Comparison of ENCODE assay signal across 17 mouse cellular contexts in the genomic region with DNA sequence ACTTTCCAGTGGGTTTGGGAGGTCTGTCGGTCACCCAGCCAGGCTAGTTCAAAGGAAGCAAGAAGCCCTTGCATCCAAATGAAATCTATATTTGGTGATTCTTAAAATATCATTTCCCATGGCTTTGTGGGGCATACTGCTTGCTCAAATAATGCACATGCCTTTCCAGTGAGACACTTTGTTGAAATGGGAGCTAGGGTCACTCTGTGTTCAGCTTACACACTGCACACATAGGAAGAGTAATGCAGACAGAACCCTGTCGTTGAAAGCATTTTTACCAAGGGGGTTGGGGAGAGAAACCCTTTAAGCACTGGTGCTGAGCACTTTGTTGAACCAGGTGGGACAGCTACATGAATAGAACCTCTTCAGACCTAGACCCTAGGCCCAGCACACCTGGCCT. TPM values are rescaled to one million over a fixed set of nuclear protein-coding genes. Genes with fewer than 3 reads are reported as not detected.
A peak's percentile ranks its signal among the peaks of the same experiment; 100 is the strongest.
DNase-seq lines count a peak whose midpoint lies in the region; ATAC-seq and TF ChIP-seq lines count a peak whose summit lies in the region.
"Had no signal": no experiment of that assay in that cellular context is flagged by ENCODE, and none has a peak within 500 bp of the region (broad histone marks: within the 10 kb centered on the region; RNA-seq: fewer than 3 reads in every experiment).

No protein-coding gene starts in this region.

- H3K4me2 ChIP-seq in heart, embryonic 11.5 days = no peak overlapping the region
- no peak overlapping the region for H3K4me2 ChIP-seq in intestine, embryonic 16.5 days (ENCODE audit: low read depth, low read length)
- no peak overlapping the region for H3K4me2 ChIP-seq in intestine, embryonic 15.5 days (replicated peaks)
- peak overlapping the region; percentile 36 for H3K4me2 ChIP-seq in midbrain, embryonic 14.5 days (ENCODE audit: low read length)
- H3K4me2 ChIP-seq: liver, embryonic 12.5 days had no signal

- intact Hi-C loops in heart, postnatal 14 days (cut with DNase I) = no loop called here

- H3K9me3 ChIP-seq in heart, embryonic 11.5 days (replicated peaks; ENCODE audit: control insufficient read depth, low read length) = no peaks in the 10 kb centered on the region
- H3K9me3 ChIP-seq in intestine, embryonic 16.5 days (ENCODE audit: control insufficient read depth, low read length) = no peaks in the 10 kb centered on the region
- no peaks in the 10 kb centered on the region for H3K9me3 ChIP-seq in intestine, embryonic 15.5 days
- H3K9me3 ChIP-seq in midbrain, embryonic 14.5 days (ENCODE audit: control insufficient read depth, low read length) = no peaks in the 10 kb centered on the region
- H3K9me3 ChIP-seq: liver, embryonic 12.5 days; neural tube, embryonic 15.5 days had no signal

- no peaks in the 10 kb centered on the region for H3K36me3 ChIP-seq in heart, embryonic 11.5 days (ENCODE audit: control insufficient read depth, insufficient read depth, low read length)
- H3K36me3 ChIP-seq in intestine, embryonic 16.5 days (ENCODE audit: control insufficient read depth, insufficient read depth, low read length) = no peaks in the 10 kb centered on the region
- no peaks in the 10 kb centered on the region for H3K36me3 ChIP-seq in intestine, embryonic 15.5 days
- no peaks in the 10 kb centered on the region for H3K36me3 ChIP-seq in midbrain, embryonic 14.5 days (ENCODE audit: control insufficient read depth, insufficient read depth, low read length)
- H3K36me3 ChIP-seq: liver, embryonic 12.5 days; neural tube, embryonic 15.5 days had no signal

- H3K4me1 ChIP-seq in heart, embryonic 11.5 days (ENCODE audit: control insufficient read depth, insufficient read depth, low read length) = no peaks in the 10 kb centered on the region
- peaks cover 7% of the 10 kb centered on the region for H3K4me1 ChIP-seq in intestine, embryonic 16.5 days (ENCODE audit: control insufficient read depth, insufficient read depth, low read length)
- peaks cover 2% of the 10 kb centered on the region; the same call in 1 of the 2 replicates for H3K4me1 ChIP-seq in intestine, embryonic 15.5 days (replicated peaks)
- H3K4me1 ChIP-seq in embryonic fibroblast, embryonic 13.5 days (ENCODE audit: control insufficient read depth, insufficient read depth, low read length) = peaks cover 16% of the 10 kb centered on the region
- H3K4me1 ChIP-seq in midbrain, embryonic 14.5 days (ENCODE audit: control insufficient read depth, insufficient read depth, low read length) = peaks cover 41% of the 10 kb centered on the region
- H3K4me1 ChIP-seq: liver, embryonic 12.5 days had no signal

- no peak for TF ChIP-seq POLR2A in embryonic fibroblast, embryonic 13.5 days (IDR thresholded peaks at IDR 0.05; ENCODE audit: low read depth, low read length)

- no peak overlapping the region for H3K4me3 ChIP-seq in heart, embryonic 11.5 days (ENCODE audit: low read depth, low read length)
- H3K4me3 ChIP-seq in intestine, embryonic 16.5 days (ENCODE audit: low read length) = no peak overlapping the region
- no peak overlapping the region for H3K4me3 ChIP-seq in intestine, embryonic 15.5 days (replicated peaks)
- H3K4me3 ChIP-seq in embryonic fibroblast, embryonic 13.5 days (ENCODE audit: insufficient read depth, low read length) = no peak overlapping the region
- H3K4me3 ChIP-seq in midbrain, embryonic 14.5 days (replicated peaks; ENCODE audit: low read depth, low read length) = no peak overlapping the region
- H3K4me3 ChIP-seq: liver, embryonic 12.5 days; neural tube, embryonic 15.5 days had no signal

- ATAC-seq in heart, embryonic 11.5 days (replicated peaks; ENCODE audit: insufficient number of reproducible peaks, low FRiP score, low TSS enrichment) = 0 out of 2 replicates have a peak, but pooled peaks have one; percentile 26
- ATAC-seq in intestine, embryonic 16.5 days = 0 out of 2 replicates have a peak, but pooled peaks have one; percentile 21
- no peak for ATAC-seq in intestine, embryonic 15.5 days
- ATAC-seq in midbrain, embryonic 14.5 days (ENCODE audit: low FRiP score, low TSS enrichment) = no peak
- ATAC-seq: inflammation-experienced regulatory T-cells, adult 6 months; liver, embryonic 12.5 days had no signal

- H3K27me3 ChIP-seq in heart, embryonic 11.5 days (ENCODE audit: control insufficient read depth, insufficient read depth, low read length) = no peaks in the 10 kb centered on the region
- H3K27me3 ChIP-seq in intestine, embryonic 16.5 days (replicated peaks; ENCODE audit: control insufficient read depth, insufficient read depth, low read length) = no peaks in the 10 kb centered on the region
- no peaks in the 10 kb centered on the region for H3K27me3 ChIP-seq in intestine, embryonic 15.5 days (replicated peaks)
- no peaks in the 10 kb centered on the region for H3K27me3 ChIP-seq in midbrain, embryonic 14.5 days (ENCODE audit: control insufficient read depth, insufficient read depth, low read length)
- H3K27me3 ChIP-seq: liver, embryonic 12.5 days; neural tube, embryonic 15.5 days had no signal

- 42% methylated on average over 2 of the region's 2 CpGs for WGBS in heart, embryonic 11.5 days (ENCODE audit: insufficient replicate concordance)
- 28% methylated on average over 2 of the region's 2 CpGs for WGBS in intestine, embryonic 16.5 days
- WGBS in intestine, embryonic 15.5 days = 27% methylated on average over 2 of the region's 2 CpGs
- WGBS in midbrain, embryonic 14.5 days = 21% methylated on average over 2 of the region's 2 CpGs

- no peak overlapping the region for H3K27ac ChIP-seq in heart, embryonic 11.5 days (ENCODE audit: low read depth, low read length)
- H3K27ac ChIP-seq in intestine, embryonic 16.5 days (ENCODE audit: low read length) = peak overlapping the region; percentile 13; the same call in 1 of the 2 replicates
- H3K27ac ChIP-seq in intestine, embryonic 15.5 days = no peak overlapping the region
- peak overlapping the region; percentile 23; the same call in 1 of the 2 replicates for H3K27ac ChIP-seq in embryonic fibroblast, embryonic 13.5 days (ENCODE audit: insufficient read depth, low read length)
- peak overlapping the region; percentile 77 for H3K27ac ChIP-seq in midbrain, embryonic 14.5 days (replicated peaks; ENCODE audit: low read depth, low read length)
- H3K27ac ChIP-seq: liver, embryonic 12.5 days; neural tube, embryonic 15.5 days had no signal

- no peak overlapping the region for H3K9ac ChIP-seq in heart, embryonic 11.5 days (ENCODE audit: low read depth, low read length)
- no peak overlapping the region for H3K9ac ChIP-seq in intestine, embryonic 16.5 days (ENCODE audit: low read depth, low read length)
- no peak overlapping the region for H3K9ac ChIP-seq in intestine, embryonic 15.5 days
- no peak overlapping the region for H3K9ac ChIP-seq in midbrain, embryonic 14.5 days (replicated peaks; ENCODE audit: low read length)
- H3K9ac ChIP-seq: liver, embryonic 12.5 days; neural tube, embryonic 15.5 days had no signal

- DNase-seq in heart, postnatal 14 days = no peak
- no peak for DNase-seq in midbrain, embryonic 14.5 days
- DNase-seq in adrenal gland, postnatal 14 days = no peak
- DNase-seq: adrenal gland, postnatal 36 days; cerebellum, postnatal 14 days; gastrocnemius, postnatal 14 days; kidney, postnatal 10 days; lung, postnatal 36 days; thymus, adult 18-20 months had no signal

- no peak for TF ChIP-seq CTCF in embryonic fibroblast, embryonic 13.5 days (IDR thresholded peaks at IDR 0.05; ENCODE audit: borderline replicate concordance, insufficient read depth, low read length)

RNA-seq across cellular contexts. Expression of gene Tmco5, which starts 59.9 kb away (rescaled TPM):
- not detected in 2 replicates for polyA plus RNA-seq in heart, embryonic 11.5 days (2014; fragmentation: Nextera tagmentation; extraction: Ambion mirVana)
- not detected for total RNA-seq in heart, postnatal 14 days (2021)
- polyA plus RNA-seq in intestine, embryonic 16.5 days (2015; fragmentation: Nextera tagmentation; extraction: Ambion mirVana) = not detected in 2 replicates
- not detected in 2 replicates for polyA plus RNA-seq in intestine, embryonic 15.5 days (2015; fragmentation: Nextera tagmentation; extraction: Ambion mirVana)
- polyA plus RNA-seq in embryonic fibroblast, embryonic 13.5 days (2011; ENCODE audit: insufficient read length, low read depth, missing spikeins) = not detected in 2 replicates
- not detected in 2 replicates for polyA plus RNA-seq in midbrain, embryonic 14.5 days (2014; fragmentation: Nextera tagmentation; extraction: Ambion mirVana)
- total RNA-seq in adrenal gland, postnatal 14 days (2021) = not detected in 2 replicates
- total RNA-seq: adrenal gland, postnatal 36 days; gastrocnemius, postnatal 14 days; MEL had no signal
- polyA plus RNA-seq: inflammation-experienced regulatory T-cells, adult 6 months; liver, embryonic 12.5 days; neural tube, embryonic 15.5 days had no signal

Comparison
In these comparisons a context has a peak if more than half of its experiments do, and no peak if none do; other contexts are left out.
1. ATAC-seq: peak in heart, embryonic 11.5 days (single experiment) and intestine, embryonic 16.5 days (single experiment); none in intestine, embryonic 15.5 days (single experiment) and midbrain, embryonic 14.5 days (single experiment).
2. H3K27ac ChIP-seq: peak in intestine, embryonic 16.5 days (single experiment), embryonic fibroblast, embryonic 13.5 days (single experiment) and midbrain, embryonic 14.5 days (single experiment); none in heart, embryonic 11.5 days (single experiment) and intestine, embryonic 15.5 days (single experiment).